Mouse (Mus musculus): ENCODE measurements at regions not wholly inside any gene's neighbourhood (a gene's known extent, or its start where the extent isn't known, plus 50 kb on each side); places are given as distances from the start of the nearest gene placed in this dataset.

DNA sequence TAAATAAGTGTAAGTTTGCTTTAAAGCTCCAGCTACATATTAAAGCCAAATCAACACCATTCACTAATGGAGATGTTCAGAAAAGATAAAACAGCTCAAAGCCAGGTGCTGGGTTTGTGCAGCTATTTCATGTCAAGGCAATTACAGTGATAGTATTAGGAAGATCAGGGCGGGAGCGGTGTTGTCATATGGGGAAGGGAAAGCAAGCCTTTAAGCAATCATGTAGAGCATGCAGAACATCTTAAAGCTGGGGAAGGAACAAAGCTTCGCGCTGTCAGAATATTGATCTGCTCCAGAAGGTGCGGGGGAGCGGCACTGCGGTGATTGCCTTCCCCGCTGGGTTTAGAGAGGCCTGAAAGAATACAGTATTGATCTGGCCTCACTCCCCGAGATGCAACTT is 724.9 kb downstream of the Nr2f2 start:
- no peak overlapping the region for H3K27ac ChIP-seq (ENCODE audit: insufficient read depth, low read depth)
- in situ Hi-C loops (cut with MboI; ENCODE audit: low pct_ligation_motif_present, low pct_unique_long_range_greater_than_20kb, low sequenced_read_pairs), result no loop called here
- H3K4me3 ChIP-seq (replicated peaks in 1 of 3; ENCODE audit: low read depth in 2 of 3, low read length in 2 of 3, poor library complexity in 1 of 3), result no peak overlapping the region
- no peaks in the 10 kb centered on the region for H3K79me2 ChIP-seq (replicated peaks; ENCODE audit: control insufficient read depth, extremely low read depth, insufficient read depth, poor library complexity, severe bottlenecking)
- H3K4me2 ChIP-seq (ENCODE audit: insufficient read depth, low read depth, poor library complexity, severe bottlenecking), result no peak overlapping the region
- H3K9ac ChIP-seq (ENCODE audit: insufficient read depth, low read depth), result no peak overlapping the region
- H3K9me3 ChIP-seq (replicated peaks; ENCODE audit: low read length), result peaks cover 54% of the 10 kb centered on the region
- no peaks in the 10 kb centered on the region for H3K4me1 ChIP-seq (ENCODE audit: control insufficient read depth in 1 of 2, insufficient read depth in 2 of 2)
- no peaks in the 10 kb centered on the region for H3K36me3 ChIP-seq (replicated peaks in 1 of 2; ENCODE audit: control insufficient read depth in 1 of 2, insufficient read depth in 1 of 2, low read length in 1 of 2)
- no peaks in the 10 kb centered on the region for H3K27me3 ChIP-seq (replicated peaks)
- no peak for DNase-seq (ENCODE audit: extremely low read depth)
- TF ChIP-seq MEF2A (IDR thresholded peaks at IDR 0.05; ENCODE audit: borderline replicate concordance, low read depth, low read length) (no peak), SIN3A (IDR thresholded peaks at IDR 0.05; ENCODE audit: low read length) (no peak), UBTF (IDR thresholded peaks at IDR 0.05; ENCODE audit: low read depth, low read length) (no peak), MAX (IDR thresholded peaks at IDR 0.05; ENCODE audit: low read length) (no peak), MAZ (IDR thresholded peaks at IDR 0.05; ENCODE audit: low read depth, low read length) (no peak), GABPA (IDR thresholded peaks at IDR 0.05; ENCODE audit: insufficient replicate concordance, low read depth, low read length) (no peak), MAFK (IDR thresholded peaks at IDR 0.05; ENCODE audit: insufficient replicate concordance, low read length) (no peak), USF2 (conservative IDR thresholded peaks at IDR 0.05; ENCODE audit: low read depth, low read length) (no peak), TCF12 (IDR thresholded peaks at IDR 0.05; ENCODE audit: low read depth, low read length) (no peak), RAD21 (IDR thresholded peaks at IDR 0.05; ENCODE audit: low read depth, low read length) (no peak), E2F4 (IDR thresholded peaks at IDR 0.05; ENCODE audit: insufficient replicate concordance, low read depth, low read length) (no peak), JUND (conservative IDR thresholded peaks at IDR 0.05; ENCODE audit: low read depth, low read length) (no peak)
- dilution Hi-C loops (cut with MboI; ENCODE audit: extremely low pct_ligation_motif_present, extremely low pct_unique_long_range_greater_than_20kb, low sequenced_read_pairs), result no loop called here

DNA sequence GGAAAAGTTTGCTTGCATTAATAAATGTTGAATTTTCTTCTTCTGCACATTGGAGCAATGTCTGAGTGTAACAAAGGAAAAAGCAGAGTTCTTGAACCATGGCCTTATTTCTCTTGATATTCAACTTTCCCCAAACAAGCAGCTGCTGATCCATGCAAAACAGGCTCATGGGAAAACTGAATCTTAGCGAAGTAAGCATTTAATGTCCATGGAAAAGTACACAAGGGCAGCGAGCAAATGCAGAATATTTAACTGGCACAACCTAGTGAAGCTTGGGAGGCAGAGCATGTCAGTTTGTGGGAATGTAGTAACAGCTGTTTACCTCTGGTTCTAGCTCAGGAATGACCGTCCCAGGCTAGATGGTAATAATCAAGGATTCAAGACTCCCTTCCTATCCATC is 766.7 kb downstream of the Nr2f2 start:
- Histone ChIP-seq H3K27ac (ENCODE audit: insufficient read depth, low read depth) (no peak overlapping the region), H3K4me3 (replicated peaks in 1 of 3; ENCODE audit: low read depth in 2 of 3, low read length in 2 of 3, poor library complexity in 1 of 3) (no peak overlapping the region), H3K4me2 (ENCODE audit: insufficient read depth, low read depth, poor library complexity, severe bottlenecking) (no peak overlapping the region), H3K27me3 (replicated peaks) (no peaks in the 10 kb centered on the region), H3K4me1 (ENCODE audit: control insufficient read depth in 1 of 2, insufficient read depth in 2 of 2) (no peaks in the 10 kb centered on the region), H3K36me3 (replicated peaks in 1 of 2; ENCODE audit: control insufficient read depth in 1 of 2, insufficient read depth in 1 of 2, low read length in 1 of 2) (no peaks in the 10 kb centered on the region), H3K9ac (ENCODE audit: insufficient read depth, low read depth) (no peak overlapping the region), H3K9me3 (replicated peaks; ENCODE audit: low read length) (peaks cover 23% of the 10 kb centered on the region), H3K79me2 (replicated peaks; ENCODE audit: control insufficient read depth, extremely low read depth, insufficient read depth, poor library complexity, severe bottlenecking) (no peaks in the 10 kb centered on the region)
- in situ Hi-C loops (cut with MboI; ENCODE audit: low pct_ligation_motif_present, low pct_unique_long_range_greater_than_20kb, low sequenced_read_pairs), result no loop called here
- dilution Hi-C loops (cut with MboI; ENCODE audit: extremely low pct_ligation_motif_present, extremely low pct_unique_long_range_greater_than_20kb, low sequenced_read_pairs), result no loop called here
- TF ChIP-seq ETS1 (conservative IDR thresholded peaks at IDR 0.05; ENCODE audit: low read depth, low read length), result no peak
- TF ChIP-seq PAX5 (IDR thresholded peaks at IDR 0.05; ENCODE audit: low read length), result no peak
- TF ChIP-seq MYC (IDR thresholded peaks at IDR 0.05; ENCODE audit: low read depth, low read length), result no peak
- no peak for TF ChIP-seq KAT2A (IDR thresholded peaks at IDR 0.05; ENCODE audit: insufficient replicate concordance, low read length)
- TF ChIP-seq ZMIZ1 (IDR thresholded peaks at IDR 0.05; ENCODE audit: low read depth, low read length), result no peak
- no peak for TF ChIP-seq TBP (conservative IDR thresholded peaks at IDR 0.05; ENCODE audit: low read depth, low read length)
- TF ChIP-seq IRF4 (IDR thresholded peaks at IDR 0.05; ENCODE audit: low read depth, low read length), result no peak
- TF ChIP-seq CTCF (conservative IDR thresholded peaks at IDR 0.05 in 1 of 2, IDR thresholded peaks at IDR 0.05 in 1 of 2; ENCODE audit: low read depth in 2 of 2, low read length in 2 of 2), result no peak
- no peak for TF ChIP-seq JUND (conservative IDR thresholded peaks at IDR 0.05; ENCODE audit: low read depth, low read length)
- TF ChIP-seq USF2 (conservative IDR thresholded peaks at IDR 0.05; ENCODE audit: low read depth, low read length), result no peak
- TF ChIP-seq SMC3 (IDR thresholded peaks at IDR 0.05; ENCODE audit: low read depth, low read length), result no peak
- TF ChIP-seq POLR2A (IDR thresholded peaks at IDR 0.05; ENCODE audit: low read depth, low read length), result no peak
- TF ChIP-seq GABPA (IDR thresholded peaks at IDR 0.05; ENCODE audit: insufficient replicate concordance, low read depth, low read length), result no peak
- no peak for TF ChIP-seq POLR2AphosphoS2 (IDR thresholded peaks at IDR 0.05; ENCODE audit: low read depth, low read length)
- TF ChIP-seq NELFE (IDR thresholded peaks at IDR 0.05; ENCODE audit: low read depth, low read length), result no peak
- TF ChIP-seq CHD1 (IDR thresholded peaks at IDR 0.05; ENCODE audit: low read depth, low read length), result no peak
- no peak for TF ChIP-seq ZKSCAN1 (IDR thresholded peaks at IDR 0.05; ENCODE audit: borderline replicate concordance, low read depth, low read length)
- TF ChIP-seq MAX (IDR thresholded peaks at IDR 0.05; ENCODE audit: low read length), result no peak
- DNase-seq (ENCODE audit: extremely low read depth), result no peak

All from CH12.LX (cell line).